Mouse (Mus musculus) thymus, postnatal 14 days (tissue): ENCODE results near the gene 9230113P08Rik.
"Not testable (repeated sequence)": the region's sequence is repeated elsewhere in the genome, so short reads cannot be mapped to it uniquely, and the experiment has no call there.

Source experiments
- DNase-seq: peaks from one replicate; pipeline ENCODE4 v3.0.0; 2021

9230113P08Rik gene

DNA sequence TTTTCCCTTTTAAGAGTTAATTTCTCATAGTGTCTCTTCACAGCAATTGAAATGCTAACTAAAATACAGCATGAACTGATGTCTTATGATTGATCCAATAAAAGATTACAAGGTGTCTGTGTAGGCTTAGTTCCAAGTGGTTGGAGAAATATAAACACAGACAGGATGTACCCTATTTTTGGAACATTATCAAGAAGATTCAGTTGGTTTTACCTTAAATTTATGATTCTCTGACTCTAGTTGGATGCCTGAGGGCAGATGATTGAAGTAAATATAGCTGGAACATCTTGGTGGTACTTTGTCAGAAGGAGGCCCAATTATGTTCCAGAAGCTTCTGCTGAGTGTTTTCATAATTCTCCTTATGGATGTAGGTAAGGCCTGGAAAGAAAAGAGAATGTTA, at the start of gene 9230113P08Rik:
TSS of gene 9230113P08Rik (plus strand) at position 301 of the 400 bp plus-strand sequence.
- DNase-seq: not testable (repeated sequence)

DNA sequence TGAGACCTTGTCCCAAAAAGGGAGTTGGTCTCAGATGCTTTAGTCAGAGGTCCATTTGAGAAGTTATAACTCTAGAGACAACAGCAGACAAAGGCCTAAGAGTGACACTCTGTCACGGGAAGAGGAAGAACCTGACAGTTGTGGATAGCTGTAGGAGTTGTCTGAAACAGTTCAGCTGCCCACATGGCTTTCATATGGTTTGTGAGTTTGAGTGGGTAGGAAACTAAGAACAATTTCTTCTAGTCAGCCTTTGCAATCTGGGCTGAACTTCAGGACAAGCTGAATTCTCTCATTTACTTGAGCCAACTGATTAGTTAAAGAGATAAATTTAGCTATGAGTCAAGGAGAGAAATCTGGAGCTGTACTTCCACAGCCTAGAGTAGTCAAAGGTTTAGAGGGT, 15.1 kb upstream of the 9230113P08Rik start:
- DNase-seq: not testable (repeated sequence)

DNA sequence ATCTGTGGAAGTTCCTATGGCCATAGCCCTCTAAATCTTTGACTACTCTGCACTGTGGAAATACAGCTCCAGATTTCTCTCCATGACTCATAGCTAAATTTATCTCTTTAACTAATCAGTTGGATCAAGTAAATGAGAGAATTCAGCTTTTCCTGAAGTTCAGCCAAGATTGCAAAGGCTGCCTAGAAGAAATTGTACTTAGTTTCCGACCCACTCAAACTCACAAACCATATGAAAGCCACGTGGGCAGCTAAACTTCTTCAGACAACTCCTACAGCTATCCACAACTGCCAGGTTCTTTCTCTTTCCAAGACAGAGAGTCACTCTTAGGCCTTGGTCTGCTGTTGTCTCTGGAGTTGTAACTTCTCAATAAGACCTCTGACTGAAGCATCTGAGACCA, 3.7 kb upstream of the 9230113P08Rik start:
- DNase-seq: no peak

DNA sequence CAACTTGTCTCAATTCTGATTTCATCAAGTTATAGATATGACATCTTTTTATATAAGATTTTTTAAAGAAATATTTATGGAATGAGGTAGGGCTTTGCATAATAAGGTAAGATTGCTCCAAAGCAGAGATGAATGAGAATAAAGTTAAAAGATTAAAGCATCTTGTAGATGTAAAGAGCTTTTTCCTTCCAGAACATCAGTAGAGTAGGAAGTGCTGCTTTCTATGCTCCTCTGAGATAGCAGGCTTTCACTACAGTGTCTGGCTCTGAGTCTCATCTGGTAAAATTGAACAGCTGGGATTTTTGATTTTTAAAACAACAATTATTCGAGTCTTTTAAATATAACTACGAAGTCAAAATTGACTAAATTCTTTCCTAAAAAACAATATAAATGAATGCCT, 22.6 kb downstream of the 9230113P08Rik start:
- no peak for DNase-seq
